Mouse (Mus musculus) bone marrow macrophage, adult 2 months (primary cell): ENCODE measurements at regions not wholly inside any gene's neighbourhood (a gene's known extent, or its start where the extent isn't known, plus 50 kb on each side); places are given as distances from the start of the nearest gene placed in this dataset.

ENCODE experiments used
- CTCF ChIP-seq: IDR thresholded peaks from 2 replicates; pipeline ENCODE4 v1.5.1; 2012; ENCODE audit warnings: low read depth, mild to moderate bottlenecking, low read length, moderate library complexity
- POLR2A ChIP-seq: IDR thresholded peaks from 2 replicates; pipeline ENCODE4 v1.6.1; 2012; ENCODE audit warnings: mild to moderate bottlenecking, low read depth, low read length, borderline replicate concordance

- TF ChIP-seq POLR2A (no peak), CTCF (no peak)
Measured at GRCm38 (mm10) chr13:99052076-99052475, 67.7 kb upstream of the 1700024P04Rik start.
